Mouse (Mus musculus) erythroblast, embryonic 14.5 days (primary cell): Measurements from ENCODE around the gene Mbnl2.
"Not testable (repeated sequence)": the region's sequence is repeated elsewhere in the genome, so short reads cannot be mapped to it uniquely, and the experiment has no call there.

Source experiments
- GATA1 ChIP-seq: IDR thresholded peaks from 2 replicates; pipeline ENCODE4 v1.6.1; 2012; ENCODE audit warnings: low read length, inconsistent platforms, mixed read lengths
- TAL1 ChIP-seq: IDR thresholded peaks from 3 replicates; pipeline ENCODE4 v1.6.1; 2012; ENCODE audit warnings: low read length, inconsistent platforms, mixed read lengths

- not testable (repeated sequence) for TF ChIP-seq GATA1, TAL1
These were observed 84.1 kb downstream of the Mbnl2 start for GRCm38 (mm10) chr14:120359608-120360007.
